Mouse (Mus musculus): Measurements from ENCODE around the gene Hexdc.

DNA sequence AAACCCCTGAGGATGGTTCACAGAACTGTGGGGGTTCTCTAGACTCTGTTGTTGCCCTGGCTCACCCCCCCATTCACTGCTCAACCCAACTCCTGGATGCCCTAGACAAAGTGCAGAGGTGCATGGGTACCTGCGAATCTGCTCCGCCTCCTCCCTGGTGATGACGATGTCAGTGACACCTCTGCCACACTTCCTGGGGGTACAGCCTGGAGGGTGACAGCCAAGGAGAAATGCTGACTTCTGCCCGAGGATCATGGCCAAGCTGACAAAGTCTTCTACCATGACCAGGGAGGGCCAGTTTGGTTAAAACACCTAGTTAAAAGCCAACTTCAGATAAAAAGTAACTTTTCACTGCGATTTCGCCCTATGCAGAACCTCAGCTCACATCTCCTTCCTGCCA is 3.5 kb upstream of the Hexdc start:
- TF ChIP-seq CTCF (IDR thresholded peaks at IDR 0.05; ENCODE audit: low read depth, low read length) (no peak), POLR2A (IDR thresholded peaks at IDR 0.05; ENCODE audit: extremely low read depth, insufficient read depth, low read length) (no peak)

Measured in liver, adult 2 months (tissue).